Mouse (Mus musculus) midbrain, postnatal 0 days (tissue): ENCODE measurements around the gene Bak1. TPM values are rescaled to one million over a fixed set of nuclear protein-coding genes. Genes with fewer than 3 reads are reported as not detected.

ENCODE experiments used
- ATAC-seq: fragments of 200-750 bp; cut with Nextera tagmentation; 2 replicates; pipeline ENCODE4 v1.8.0; 2017; ENCODE audit warnings: moderate number of reproducible peaks, mild to moderate bottlenecking, moderate TSS enrichment, moderate library complexity; ENCODE audit not compliant: low FRiP score
- DNase-seq: peaks from one replicate; pipeline ENCODE4 v3.0.0-alpha.2; 2015; ENCODE audit warnings: low spot score
- H3K27ac ChIP-seq: fragments of 300-500 bp; sonication (generic); 2 replicates; pipeline ENCODE4 v1.5.1; 2014; ENCODE audit warnings: low read depth, mild to moderate bottlenecking, low read length, mixed read lengths
- H3K27me3 ChIP-seq: fragments of 300-500 bp; sonication (generic); 2 replicates; pipeline ENCODE4 v1.6.1; 2014; ENCODE audit warnings: low read length, control low read depth, mixed read lengths; ENCODE audit not compliant: insufficient read depth
- H3K36me3 ChIP-seq: fragments of 300-500 bp; sonication (generic); 2 replicates; pipeline ENCODE4 v1.6.1; 2014; ENCODE audit warnings: low read length, control low read depth, mixed read lengths; ENCODE audit not compliant: insufficient read depth
- H3K4me1 ChIP-seq: fragments of 300-500 bp; sonication (generic); 2 replicates; pipeline ENCODE4 v1.6.1; 2014; ENCODE audit warnings: mild to moderate bottlenecking, control low read depth, antibody characterized with exemption, low read length, mixed read lengths; ENCODE audit not compliant: insufficient read depth
- H3K4me2 ChIP-seq: fragments of 300-500 bp; sonication (generic); 2 replicates; pipeline ENCODE4 v1.6.1; 2014; ENCODE audit warnings: low read depth, mild to moderate bottlenecking, low read length, mixed read lengths; ENCODE audit not compliant: poor library complexity, severe bottlenecking
- H3K4me3 ChIP-seq: fragments of 300-500 bp; sonication (generic); 2 replicates; pipeline ENCODE4 v1.5.1; 2014; ENCODE audit warnings: low read depth, mild to moderate bottlenecking, low read length, moderate library complexity
- H3K9ac ChIP-seq: fragments of 300-500 bp; sonication (generic); replicated peaks from 2 replicates; pipeline ENCODE4 v1.6.1; 2014; ENCODE audit warnings: mild to moderate bottlenecking, low read length, moderate library complexity, mixed read lengths; ENCODE audit not compliant: poor library complexity, severe bottlenecking
- H3K9me3 ChIP-seq: fragments of 300-500 bp; sonication (generic); 2 replicates; pipeline ENCODE4 v1.6.1; 2016; ENCODE audit warnings: low read length, control low read depth
- CTCF ChIP-seq: IDR thresholded peaks from 2 replicates; pipeline ENCODE4 v1.5.1; 2016; ENCODE audit warnings: antibody characterized with exemption, mild to moderate bottlenecking
- WGBS: fragments of 180-500 bp; shearing (Covaris S2); extraction: QIAGEN DNeasy Blood & Tissue Kit; methylation state at CpG from one replicate; pipeline ENCODE4 v1.1.7; 2014; 5-methylcytosine and 5-hydroxymethylcytosine counted together
- polyA plus RNA-seq: library from polyadenylated mRNA; unstranded; fragments of >200 nt; fragmentation: Nextera tagmentation; extraction: Ambion mirVana; gene quantifications from 2 replicates; pipeline ENCODE4 v1.2.1, GENCODE M21; 2015
- total RNA-seq: library from RNA; depleted of rRNA; stranded (reverse); fragments of >200 nt; gene quantifications from 2 replicates; pipeline ENCODE4 v1.2.3, GENCODE M21; 2014

Gene Bak1
- total and polyA plus RNA-seq, 2 experiments from 2014 or later, result 5.3 to 82.4 TPM

- Histone ChIP-seq H3K9me3 (no peaks in the 10 kb centered on the region), H3K9ac (no peak overlapping the region), H3K27me3 (no peaks in the 10 kb centered on the region), H3K4me3 (no peak overlapping the region), H3K27ac (no peak overlapping the region), H3K4me1 (peaks cover 7% of the 10 kb centered on the region), H3K36me3 (peaks cover 38% of the 10 kb centered on the region), H3K4me2 (no peak overlapping the region)
- WGBS, result 95% methylated on average over 17 of the region's 17 CpGs
- DNase-seq (no peak), ATAC-seq (no peak)
- no peak for TF ChIP-seq CTCF
Measured at GRCm38 (mm10) chr17:27025326-27025902, 3.4 kb downstream of the Bak1 start.

DNA sequence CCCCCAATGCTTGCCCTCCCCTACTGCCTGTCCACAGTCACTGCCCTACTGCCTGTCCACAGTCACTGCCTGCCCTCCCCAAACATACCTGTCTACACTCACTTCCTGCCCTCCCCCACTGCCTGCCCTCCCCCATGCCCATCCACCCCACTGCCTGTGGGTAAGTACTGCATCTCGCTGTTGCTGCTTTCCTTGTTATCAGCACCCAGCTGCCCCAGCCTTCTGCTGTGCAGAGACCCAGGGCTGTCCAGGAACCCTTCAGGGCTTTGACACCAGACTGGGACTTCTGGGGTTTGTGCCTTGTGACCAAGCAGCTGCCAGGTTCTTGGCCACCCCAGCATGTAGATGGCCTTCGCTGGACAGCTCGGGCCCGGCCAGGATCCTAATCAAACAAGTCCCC, 5.5 kb downstream of the Bak1 start:
- Histone ChIP-seq H3K27ac (no peak overlapping the region), H3K27me3 (no peaks in the 10 kb centered on the region), H3K9me3 (no peaks in the 10 kb centered on the region), H3K36me3 (peaks cover 41% of the 10 kb centered on the region), H3K4me2 (no peak overlapping the region), H3K9ac (no peak overlapping the region), H3K4me1 (peaks cover 8% of the 10 kb centered on the region), H3K4me3 (no peak overlapping the region)
- DNase-seq (no peak), ATAC-seq (no peak)
- 92% methylated on average over 4 of the region's 4 CpGs for WGBS
- no peak for TF ChIP-seq CTCF

DNA sequence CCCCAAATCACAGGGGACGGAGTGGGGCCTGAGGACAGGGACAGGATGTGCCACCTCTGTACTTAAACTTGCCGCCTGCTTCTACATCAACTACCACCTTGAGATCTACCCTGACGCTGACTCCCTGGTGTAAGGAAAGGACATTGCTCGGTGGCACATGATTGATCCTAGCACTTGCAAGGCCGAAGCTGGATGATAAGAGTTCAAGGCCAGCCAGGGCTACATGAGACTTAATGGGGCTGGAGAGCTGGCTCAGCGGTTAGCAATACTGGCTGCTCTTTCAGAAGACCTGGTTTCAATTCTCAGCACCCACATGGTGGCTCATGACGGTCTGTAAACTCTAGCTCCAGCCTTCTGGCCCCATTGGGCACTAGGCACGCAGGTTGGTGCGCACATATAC, 7.1 kb downstream of the Bak1 start:
- Histone ChIP-seq H3K9me3 (no peaks in the 10 kb centered on the region), H3K9ac (no peak overlapping the region), H3K27me3 (no peaks in the 10 kb centered on the region), H3K4me3 (no peak overlapping the region), H3K4me1 (peaks cover 3% of the 10 kb centered on the region), H3K27ac (no peak overlapping the region), H3K4me2 (no peak overlapping the region), H3K36me3 (peaks cover 41% of the 10 kb centered on the region)
- DNase-seq (no peak), ATAC-seq (no peak)
- no peak for TF ChIP-seq CTCF
- 91% methylated on average over 9 of the region's 9 CpGs for WGBS

DNA sequence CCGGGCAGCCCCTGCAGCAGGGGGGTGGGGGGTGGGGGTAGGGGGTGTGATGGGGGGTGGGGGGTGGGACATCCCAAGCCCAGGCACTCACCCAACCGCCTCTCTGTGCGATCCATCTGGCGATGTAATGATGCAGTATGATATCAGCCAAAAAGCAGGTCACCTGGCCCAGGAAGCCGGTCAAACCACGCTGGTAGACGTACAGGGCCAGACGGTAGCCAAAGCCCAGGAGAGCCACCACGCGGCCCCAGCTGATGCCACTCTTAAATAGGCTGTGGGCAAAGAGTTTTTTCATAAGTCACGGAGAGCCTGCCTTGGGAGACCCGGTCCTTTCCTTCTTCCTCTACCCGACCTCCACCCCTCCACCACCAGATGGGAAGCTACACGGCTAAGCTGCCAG, 7.7 kb downstream of the Bak1 start:
- Histone ChIP-seq H3K9me3 (no peaks in the 10 kb centered on the region), H3K4me3 (no peak overlapping the region), H3K27ac (no peak overlapping the region), H3K27me3 (no peaks in the 10 kb centered on the region), H3K9ac (no peak overlapping the region), H3K36me3 (peaks cover 41% of the 10 kb centered on the region), H3K4me1 (peaks cover 3% of the 10 kb centered on the region), H3K4me2 (no peak overlapping the region)
- DNase-seq (no peak), ATAC-seq (no peak)
- no peak for TF ChIP-seq CTCF
- 88% methylated on average over 13 of the region's 14 CpGs for WGBS

- peak; percentile 10 for DNase-seq
- Histone ChIP-seq H3K9me3 (no peaks in the 10 kb centered on the region), H3K27me3 (no peaks in the 10 kb centered on the region), H3K36me3 (peaks cover 26% of the 10 kb centered on the region), H3K27ac (peak overlapping the region; percentile 75), H3K4me1 (peaks cover 3% of the 10 kb centered on the region), H3K4me2 (peak overlapping the region; percentile 68), H3K9ac (peak overlapping the region; percentile 67; the same call in 1 of the 2 replicates), H3K4me3 (peak overlapping the region; percentile 37; the same call in 1 of the 2 replicates)
- TF ChIP-seq CTCF, result no peak
- WGBS, result 23% methylated on average over 12 of the region's 12 CpGs
- ATAC-seq, result no peak
Measured at GRCm38 (mm10) chr17:27018555-27019196, 10.1 kb downstream of the Bak1 start.
